Mouse (Mus musculus) heart, embryonic 12.5 days (tissue): ENCODE results near the gene Sfxn5. TPM values are rescaled to one million over a fixed set of nuclear protein-coding genes. Genes with fewer than 3 reads are reported as not detected.

Source experiments
- ATAC-seq: fragments of 200-750 bp; cut with Nextera tagmentation; 2 replicates; pipeline ENCODE4 v1.8.0; 2017; ENCODE audit warnings: moderate TSS enrichment, moderate library complexity; ENCODE audit not compliant: insufficient number of reproducible peaks, low FRiP score
- H3K27ac ChIP-seq: fragments of 300-500 bp; sonication (generic); 2 replicates; pipeline ENCODE4 v1.5.1; 2016; ENCODE audit warnings: mild to moderate bottlenecking, moderate library complexity; ENCODE audit not compliant: poor library complexity, severe bottlenecking
- H3K27me3 ChIP-seq: fragments of 300-500 bp; sonication (generic); replicated peaks from 2 replicates; pipeline ENCODE4 v1.6.1; 2016; ENCODE audit warnings: mild to moderate bottlenecking, moderate library complexity
- H3K36me3 ChIP-seq: fragments of 300-500 bp; sonication (generic); 2 replicates; pipeline ENCODE4 v1.6.1; 2016; ENCODE audit warnings: mild to moderate bottlenecking, moderate library complexity
- H3K4me1 ChIP-seq: fragments of 300-500 bp; sonication (generic); replicated peaks from 2 replicates; pipeline ENCODE4 v1.6.1; 2016; ENCODE audit warnings: mild to moderate bottlenecking
- H3K4me2 ChIP-seq: fragments of 300-500 bp; sonication (generic); 2 replicates; pipeline ENCODE4 v1.6.1; 2016; ENCODE audit warnings: mild to moderate bottlenecking, moderate library complexity
- H3K4me3 ChIP-seq: fragments of 300-500 bp; sonication (generic); 2 replicates; pipeline ENCODE4 v1.5.1; 2016; ENCODE audit warnings: mild to moderate bottlenecking
- H3K9ac ChIP-seq: fragments of 300-500 bp; sonication (generic); 2 replicates; pipeline ENCODE4 v1.6.1; 2016; ENCODE audit warnings: mild to moderate bottlenecking, moderate library complexity
- H3K9me3 ChIP-seq: fragments of 300-500 bp; sonication (generic); replicated peaks from 2 replicates; pipeline ENCODE4 v1.6.1; 2016; ENCODE audit warnings: mild to moderate bottlenecking, moderate library complexity
- WGBS: fragments of 180-500 bp; shearing (Covaris S2); methylation state at CpG from one replicate; pipeline ENCODE4 v1.1.7; 2016; 5-methylcytosine and 5-hydroxymethylcytosine counted together
- microRNA-seq: library from miRNA; unstranded; fragments of <30 nt; microRNA quantifications from one replicate; pipeline ENCODE4, GENCODE M21; 2017
- polyA plus RNA-seq: library from polyadenylated mRNA; unstranded; fragments of >200 nt; fragmentation: Nextera tagmentation; extraction: Ambion mirVana; gene quantifications from 2 replicates; pipeline ENCODE4 v1.2.1, GENCODE M21; 2016

The Sfxn5 gene
- polyA plus RNA-seq, 1 experiment from 2014 or later = 3.9 TPM

DNA sequence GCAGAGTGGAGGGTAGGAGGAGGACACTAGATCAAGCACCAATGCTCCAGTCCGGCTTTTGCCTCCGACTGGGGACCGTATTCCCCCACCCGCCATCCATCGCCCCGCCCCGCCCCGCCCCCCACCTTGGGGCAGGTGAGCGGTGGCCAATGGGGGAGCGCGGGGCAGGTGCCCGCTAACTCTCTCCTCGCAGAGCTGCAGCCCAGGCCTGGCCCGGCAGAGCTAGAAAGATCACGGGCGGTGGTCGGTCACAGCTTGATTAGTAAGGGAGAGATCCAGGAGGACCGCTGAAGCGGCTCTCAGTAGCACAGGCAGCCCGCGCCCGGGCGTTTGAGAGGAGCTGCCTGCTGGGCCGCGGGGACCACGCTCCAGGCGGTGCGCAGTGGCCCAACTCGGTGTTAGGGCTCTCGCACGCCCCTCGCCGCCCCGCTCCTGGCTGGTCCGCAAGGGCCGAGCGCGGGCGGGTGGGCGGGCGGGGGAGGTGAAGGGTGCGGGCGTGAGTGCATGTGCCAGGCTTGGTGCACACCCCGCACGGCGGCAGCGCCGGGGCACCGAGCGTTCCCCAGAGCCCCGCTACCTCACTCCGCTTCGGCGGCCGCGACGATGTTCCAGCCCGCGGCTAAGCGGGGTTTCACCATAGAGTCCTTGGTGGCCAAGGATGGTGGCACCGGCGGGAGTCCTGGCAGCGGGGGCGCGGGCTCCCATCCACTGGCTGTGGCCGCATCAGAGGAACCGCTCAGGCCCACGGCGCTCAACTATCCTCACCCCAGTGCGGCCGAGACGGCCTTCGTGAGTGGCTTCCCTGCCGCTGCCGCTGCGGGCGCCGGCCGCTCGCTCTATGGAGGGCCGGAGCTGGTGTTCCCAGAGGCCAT, 145.6 kb downstream of the Sfxn5 start, which contains the start of gene Emx1:
Gene Emx1, plus strand, starts transcription at position 99 of the 872 bp plus-strand sequence.
- Histone ChIP-seq H3K27me3 (peaks cover 89% of the 10 kb centered on the region), H3K9me3 (no peaks in the 10 kb centered on the region), H3K36me3 (no peaks in the 10 kb centered on the region), H3K9ac (peak within 1 kb of the TSS; percentile 55; the same call in 1 of the 2 replicates), H3K4me2 (peak within 1 kb of the TSS; percentile 81), H3K27ac (no peak within 1 kb of the TSS), H3K4me1 (peaks cover 31% of the 10 kb centered on the region), H3K4me3 (peak within 1 kb of the TSS; percentile 48)
- WGBS = under 1% methylated on average over 78 of the region's 81 CpGs
- ATAC-seq = peak; percentile 43; the same call in 1 of the 2 replicates

DNA sequence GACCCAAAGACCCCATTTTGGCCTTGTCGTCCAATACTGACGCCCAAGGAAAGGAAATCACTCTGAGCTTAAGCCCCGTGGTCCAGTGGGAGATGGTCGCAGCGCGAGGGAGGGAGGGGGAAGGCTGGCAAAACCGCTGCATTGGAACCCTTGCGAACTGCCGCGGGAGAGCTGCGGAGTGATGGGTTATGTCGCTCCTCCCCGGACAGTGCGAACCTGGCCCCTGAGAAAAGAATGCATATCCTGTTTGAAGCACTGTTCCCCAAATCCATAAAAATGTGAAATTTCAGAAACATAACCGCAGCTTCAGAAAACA, 146.5 kb downstream of the Sfxn5 start:
- peak overlapping the region; percentile 81; the same call in 1 of the 2 replicates for H3K4me2 ChIP-seq

DNA sequence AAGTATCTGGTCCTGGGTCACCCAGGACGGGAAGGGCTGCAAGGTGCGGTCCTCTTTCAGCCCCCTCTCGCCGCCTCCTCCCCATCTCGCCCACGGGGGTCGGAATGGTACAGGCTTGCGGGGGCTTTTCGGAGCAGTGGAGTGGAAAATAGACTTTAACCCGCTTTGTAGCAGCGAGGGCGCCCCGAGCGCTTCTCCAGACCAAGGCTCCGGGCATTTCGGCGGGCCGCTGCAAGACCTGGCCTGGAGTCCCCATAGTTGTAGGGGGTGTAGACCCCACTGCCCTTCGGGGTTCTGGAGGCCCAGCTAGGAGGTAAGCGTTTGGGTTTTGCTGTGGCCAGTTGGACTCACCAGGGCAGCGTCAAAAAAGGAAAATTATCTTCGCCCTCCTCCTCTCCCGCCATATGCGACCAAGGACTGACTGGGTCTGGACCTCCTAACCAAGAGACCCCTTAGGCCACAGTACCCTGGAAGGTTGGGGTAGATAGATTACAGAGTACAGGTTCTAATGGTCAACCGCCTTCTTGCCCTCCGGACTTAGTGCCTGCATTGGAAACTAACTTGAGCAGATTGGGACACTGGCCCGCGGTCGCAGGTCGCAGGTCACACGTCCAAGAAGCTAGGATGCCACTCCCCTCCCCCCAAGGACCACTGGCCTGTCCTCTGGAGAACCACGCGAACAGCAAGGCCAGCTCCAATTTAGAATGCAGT, 147.0 kb downstream of the Sfxn5 start:
- peaks cover 31% of the 10 kb centered on the region for H3K4me1 ChIP-seq

More for the DNA sequence above, 146.5 kb downstream of the Sfxn5 start:
- Histone ChIP-seq H3K4me3 (peak overlapping the region; percentile 48; the same call in 1 of the 2 replicates), H3K36me3 (no peaks in the 10 kb centered on the region), H3K27me3 (peaks cover 89% of the 10 kb centered on the region), H3K9me3 (no peaks in the 10 kb centered on the region), H3K4me1 (peaks cover 31% of the 10 kb centered on the region), H3K27ac (no peak overlapping the region), H3K9ac (no peak overlapping the region)
- no peak for ATAC-seq
- WGBS = 0% methylated on average over 15 of the region's 15 CpGs

DNA sequence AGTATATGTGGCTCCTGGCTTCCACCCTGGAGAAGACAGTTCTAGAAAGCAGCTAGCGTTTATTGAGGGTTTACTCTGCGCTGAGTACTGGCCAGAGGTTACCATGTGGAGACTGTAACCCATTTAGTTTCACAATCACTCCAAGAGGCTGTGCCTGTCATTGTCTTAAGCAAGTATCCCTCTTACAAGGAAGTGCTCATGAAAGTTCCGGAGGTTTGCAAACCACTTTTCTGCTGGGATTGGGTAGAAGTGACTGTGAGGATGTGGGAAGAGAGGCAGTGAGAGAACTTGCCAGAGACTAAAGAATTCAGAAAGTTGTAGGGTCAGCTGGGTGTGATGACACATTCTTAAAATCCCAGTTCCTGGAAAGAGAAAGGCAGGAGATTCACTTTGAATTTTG, 149.3 kb downstream of the Sfxn5 start:
- Histone ChIP-seq H3K4me1 (peaks cover 20% of the 10 kb centered on the region), H3K4me3 (no peak overlapping the region), H3K27me3 (peaks cover 83% of the 10 kb centered on the region), H3K4me2 (no peak overlapping the region), H3K9ac (no peak overlapping the region), H3K9me3 (no peaks in the 10 kb centered on the region), H3K27ac (no peak overlapping the region), H3K36me3 (no peaks in the 10 kb centered on the region)
- WGBS = 48% methylated on average over 3 of the region's 3 CpGs
- no peak for ATAC-seq

More for the DNA sequence above, 147.0 kb downstream of the Sfxn5 start:
- Histone ChIP-seq H3K27me3 (peaks cover 89% of the 10 kb centered on the region), H3K36me3 (no peaks in the 10 kb centered on the region), H3K27ac (no peak overlapping the region), H3K9me3 (no peaks in the 10 kb centered on the region), H3K4me3 (no peak overlapping the region; the same call in 1 of the 2 replicates), H3K9ac (no peak overlapping the region), H3K4me2 (peak overlapping the region; percentile 15)
- 2% methylated on average over 33 of the region's 33 CpGs for WGBS
- ATAC-seq = no peak

DNA sequence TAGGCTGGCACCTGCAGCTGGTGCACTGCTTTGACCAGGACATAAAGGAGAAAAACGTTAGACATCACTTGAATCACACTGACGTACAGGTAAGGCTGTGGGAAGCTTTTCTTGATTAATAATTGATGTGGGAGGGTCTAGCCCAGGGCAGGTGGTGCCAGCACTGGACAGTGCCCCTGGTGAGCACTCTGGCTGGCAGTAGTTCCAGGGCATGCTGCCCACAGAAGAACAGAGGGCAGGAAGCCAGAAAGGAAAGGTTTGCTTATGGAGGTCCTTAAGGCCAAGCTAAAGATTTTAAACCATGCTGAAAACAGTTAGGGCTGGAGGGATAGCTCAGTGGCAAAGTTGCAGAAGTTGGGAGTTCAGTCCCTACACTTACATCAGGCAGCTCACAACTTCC, 153.2 kb downstream of the Sfxn5 start:
- H3K27ac ChIP-seq = no peak overlapping the region
- H3K4me3 ChIP-seq = no peak overlapping the region
- peaks cover 69% of the 10 kb centered on the region for H3K27me3 ChIP-seq
- H3K4me2 ChIP-seq = no peak overlapping the region
- no peaks in the 10 kb centered on the region for H3K9me3 ChIP-seq
- ATAC-seq = no peak
- H3K9ac ChIP-seq = no peak overlapping the region
- 39% methylated on average over 2 of the region's 2 CpGs for WGBS
- H3K36me3 ChIP-seq = no peaks in the 10 kb centered on the region
- H3K4me1 ChIP-seq = no peaks in the 10 kb centered on the region

DNA sequence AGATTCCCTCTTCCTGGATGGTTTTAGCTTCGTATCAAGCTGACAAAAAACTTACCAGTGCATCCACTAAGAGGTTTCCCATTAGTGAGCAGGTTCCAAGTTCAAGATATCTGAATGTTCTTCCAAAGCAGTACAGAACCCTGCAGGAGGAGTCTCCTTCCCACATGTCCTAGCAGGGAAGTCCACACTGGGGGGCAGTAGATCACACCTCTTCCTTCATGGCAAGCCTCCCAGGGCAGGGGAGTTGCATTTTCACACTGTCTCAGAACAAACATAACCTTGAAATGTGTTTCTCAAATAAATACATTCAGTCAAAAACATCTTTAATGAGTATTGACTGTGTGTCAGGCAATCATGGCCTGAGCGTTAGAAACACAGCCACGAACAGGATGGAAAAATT, 153.7 kb downstream of the Sfxn5 start:
- ATAC-seq = no peak
- Histone ChIP-seq H3K4me3 (no peak overlapping the region), H3K4me2 (no peak overlapping the region), H3K36me3 (no peaks in the 10 kb centered on the region), H3K4me1 (no peaks in the 10 kb centered on the region), H3K27ac (no peak overlapping the region), H3K9ac (no peak overlapping the region), H3K9me3 (no peaks in the 10 kb centered on the region), H3K27me3 (peaks cover 66% of the 10 kb centered on the region)
- WGBS = 54% methylated on average over 3 of the region's 3 CpGs

DNA sequence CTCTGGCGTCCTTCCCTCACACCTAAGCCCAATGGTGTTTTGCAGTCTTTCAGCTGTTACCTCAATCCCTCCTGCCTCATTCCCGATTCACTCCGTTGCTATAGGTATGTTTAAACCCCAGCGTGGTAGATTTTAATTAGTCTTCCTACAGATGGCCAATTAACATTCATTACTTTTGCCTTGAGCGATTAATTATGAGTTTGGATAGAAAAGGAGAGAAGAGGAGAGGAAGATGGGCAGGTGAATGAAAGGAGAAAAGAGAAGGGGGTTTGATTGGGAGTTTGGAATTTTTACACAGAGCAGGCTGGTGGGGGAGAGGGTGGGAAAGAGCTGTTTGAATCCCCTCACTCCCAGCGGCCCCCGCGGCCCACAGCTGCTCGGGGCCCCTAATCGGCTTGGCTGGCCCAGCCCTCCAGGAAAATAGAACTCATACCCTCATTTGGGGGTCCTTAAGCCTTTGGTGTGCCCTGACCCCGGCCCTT, 167.7 kb downstream of the Sfxn5 start:
- H3K9ac ChIP-seq = no peak overlapping the region
- no peaks in the 10 kb centered on the region for H3K9me3 ChIP-seq
- H3K27ac ChIP-seq = no peak overlapping the region
- H3K4me2 ChIP-seq = no peak overlapping the region
- no peaks in the 10 kb centered on the region for H3K4me1 ChIP-seq
- H3K36me3 ChIP-seq = no peaks in the 10 kb centered on the region
- ATAC-seq = no peak
- WGBS = 46% methylated on average over 11 of the region's 11 CpGs
- H3K4me3 ChIP-seq = no peak overlapping the region
- peaks cover 34% of the 10 kb centered on the region for H3K27me3 ChIP-seq

Small RNA genes lying within 50 kb of the gene (microRNA-seq; reads per million reads assigned to microRNA genes)
- gene Mir705 = not detected

Other genes with a start within 250 kb of the Sfxn5 start
- 51.2 and 53.7 TPM in 2 replicates for gene Spr, start 195.7 kb downstream of the Sfxn5 start, polyA plus RNA-seq
- not detected in 2 replicates for gene Emx1, start 146.0 kb downstream of the Sfxn5 start, polyA plus RNA-seq
- gene Rab11fip5, start 41.2 kb upstream of the Sfxn5 start, polyA plus RNA-seq = 42.0 and 42.6 TPM in 2 replicates
- gene Noto, start 90.5 kb upstream of the Sfxn5 start, polyA plus RNA-seq = not detected in 2 replicates
- gene Smyd5, start 98.6 kb upstream of the Sfxn5 start, polyA plus RNA-seq = 41.3 and 46.1 TPM in 2 replicates
- 393 and 395 TPM in 2 replicates for gene Cct7, start 118.1 kb upstream of the Sfxn5 start, polyA plus RNA-seq
- 35.5 and 37.1 TPM in 2 replicates for gene Pradc1, start 118.5 kb upstream of the Sfxn5 start, polyA plus RNA-seq
- gene Fbxo41, start 169.6 kb upstream of the Sfxn5 start, polyA plus RNA-seq = 0.03 and 0.06 TPM in 2 replicates
- 0.12 TPM in 1 of 2 replicates, not detected in the other for gene Egr4, start 180.2 kb upstream of the Sfxn5 start, polyA plus RNA-seq